Mouse (Mus musculus) adipose tissue, adult 10 weeks (tissue): ENCODE results near the gene Nxf1. TPM values are rescaled to one million over a fixed set of nuclear protein-coding genes. Genes with fewer than 3 reads are reported as not detected.

Experiments used
- polyA plus RNA-seq: library from polyadenylated mRNA; stranded (reverse); fragments of 350-450 nt; fragmentation: Illumina TruSeq; extraction: RNeasy Lipid Tissue Mini Kit (QIAGEN cat#74804); gene quantifications from one replicate; pipeline ENCODE4 v1.2.3, GENCODE M21; 2014; ENCODE audit warnings: low read depth, low replicate concordance

Gene Nxf1
- polyA plus RNA-seq, 1 experiment from 2014 or later = 150 TPM

Other genes starting within 250 kb of the Nxf1 start
- gene Slc22a8, start 165.8 kb upstream of the Nxf1 start, polyA plus RNA-seq = 0.11 TPM
- gene Slc22a6, start 139.0 kb upstream of the Nxf1 start, polyA plus RNA-seq = not detected
- 0.06 TPM for gene Chrm1, start 93.3 kb upstream of the Nxf1 start, polyA plus RNA-seq
- gene Slc3a2, start 33.7 kb upstream of the Nxf1 start, polyA plus RNA-seq = 327 TPM
- 31.3 TPM for gene Wdr74, start 21.2 kb upstream of the Nxf1 start, polyA plus RNA-seq
- gene 1700092M07Rik, start 16.4 kb upstream of the Nxf1 start, polyA plus RNA-seq = 12.2 TPM
- gene Stx5a, start 15.7 kb upstream of the Nxf1 start, polyA plus RNA-seq = 114 TPM
- 77.8 TPM for gene Tmem223, start 13.9 kb downstream of the Nxf1 start, polyA plus RNA-seq
- gene Tmem179b, start 17.4 kb downstream of the Nxf1 start, polyA plus RNA-seq = 54.7 TPM
- 12.1 TPM for gene Taf6l, start 29.3 kb downstream of the Nxf1 start, polyA plus RNA-seq
- 104 TPM for gene Polr2g, start 41.5 kb downstream of the Nxf1 start, polyA plus RNA-seq
- gene Zbtb3, start 45.5 kb downstream of the Nxf1 start, polyA plus RNA-seq = 3.0 TPM
- 29.3 TPM for gene Ttc9c, start 62.3 kb downstream of the Nxf1 start, polyA plus RNA-seq
- gene Hnrnpul2, start 62.9 kb downstream of the Nxf1 start, polyA plus RNA-seq = 84.2 TPM
- not detected for gene AC129217.1, start 72.7 kb downstream of the Nxf1 start, polyA plus RNA-seq
- gene Bscl2, start 80.4 kb downstream of the Nxf1 start, polyA plus RNA-seq = 161 TPM
- gene Gng3, start 82.1 kb downstream of the Nxf1 start, polyA plus RNA-seq = 0.31 TPM
- gene Lrrn4cl, start 93.7 kb downstream of the Nxf1 start, polyA plus RNA-seq = 12.1 TPM
- 150 TPM for gene Ubxn1, start 114.4 kb downstream of the Nxf1 start, polyA plus RNA-seq
- gene Uqcc3, start 123.8 kb downstream of the Nxf1 start, polyA plus RNA-seq = 57.7 TPM
- gene Lbhd1, start 126.7 kb downstream of the Nxf1 start, polyA plus RNA-seq = 2.4 TPM
- gene Gm49403, start 126.9 kb downstream of the Nxf1 start, polyA plus RNA-seq = not detected
- 60.0 TPM for gene 1810009A15Rik, start 131.8 kb downstream of the Nxf1 start, polyA plus RNA-seq
- gene Gm49416, start 131.9 kb downstream of the Nxf1 start, polyA plus RNA-seq = not detected
- gene Ints5, start 135.9 kb downstream of the Nxf1 start, polyA plus RNA-seq = 12.0 TPM
- gene Ganab, start 141.0 kb downstream of the Nxf1 start, polyA plus RNA-seq = 130 TPM
- gene B3gat3, start 163.3 kb downstream of the Nxf1 start, polyA plus RNA-seq = 54.1 TPM
- 6.2 TPM for gene Rom1, start 172.3 kb downstream of the Nxf1 start, polyA plus RNA-seq
- 35.3 TPM for gene Eml3, start 172.5 kb downstream of the Nxf1 start, polyA plus RNA-seq
- 71.9 TPM for gene Mta2, start 184.8 kb downstream of the Nxf1 start, polyA plus RNA-seq
- 17.4 TPM for gene Tut1, start 196.8 kb downstream of the Nxf1 start, polyA plus RNA-seq
- gene Eef1g, start 210.0 kb downstream of the Nxf1 start, polyA plus RNA-seq = 409 TPM
- gene Ahnak, start 232.2 kb downstream of the Nxf1 start, polyA plus RNA-seq = 114 TPM